Mouse (Mus musculus) thymus, postnatal 25 days (tissue): ENCODE results near the gene Glo1.
A peak's percentile ranks its signal among the peaks of the same experiment; 100 is the strongest.

ENCODE experiments used
- DNase-seq: peaks from one replicate; pipeline ENCODE4 v3.0.0; 2022

Gene Glo1

GRCm38 (mm10) chr17:30612075-30612859 lies 14.4 kb downstream of the Glo1 start:
- DNase-seq = peak; percentile 99

DNA sequence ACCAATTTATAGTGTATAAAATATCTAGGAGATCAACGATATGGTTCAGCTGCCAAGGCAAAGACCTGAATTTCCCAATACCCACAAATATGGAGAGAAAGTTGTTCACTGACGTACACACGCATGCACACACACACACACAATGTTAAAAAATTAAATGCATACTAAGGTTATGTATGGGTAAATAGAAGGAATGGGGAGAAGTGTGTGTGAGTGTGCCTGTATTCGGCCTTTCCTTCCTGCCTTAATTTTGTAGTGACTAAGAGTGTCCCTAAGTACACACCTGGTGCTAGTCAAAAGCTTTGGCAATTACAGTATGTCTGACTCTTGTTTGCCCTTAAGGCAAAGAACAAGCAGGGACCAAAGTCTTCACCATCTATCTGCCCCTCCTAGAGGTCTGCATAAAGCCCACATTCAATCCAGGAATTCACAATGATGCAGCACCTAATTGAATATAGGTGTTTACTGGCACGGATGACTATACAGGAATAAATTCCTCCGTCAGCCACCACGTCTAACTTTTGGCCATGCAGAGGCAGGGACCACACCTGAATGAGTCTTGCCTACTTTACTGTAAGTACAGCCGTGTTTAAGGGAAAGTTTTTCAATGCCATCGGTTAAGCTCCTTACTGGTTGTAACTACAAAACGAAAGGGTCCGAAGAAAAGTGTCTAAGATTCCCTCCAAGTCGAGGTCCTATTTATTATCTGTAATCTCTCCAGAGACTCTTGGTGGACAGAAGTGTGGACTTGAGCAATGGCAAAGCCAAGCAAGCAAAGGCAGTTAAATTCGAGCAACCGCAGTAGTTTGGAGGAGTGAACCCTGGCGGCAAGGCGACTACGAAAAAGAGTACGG lies 15.2 kb downstream of the Glo1 start:
- DNase-seq = peak; percentile 29

DNA sequence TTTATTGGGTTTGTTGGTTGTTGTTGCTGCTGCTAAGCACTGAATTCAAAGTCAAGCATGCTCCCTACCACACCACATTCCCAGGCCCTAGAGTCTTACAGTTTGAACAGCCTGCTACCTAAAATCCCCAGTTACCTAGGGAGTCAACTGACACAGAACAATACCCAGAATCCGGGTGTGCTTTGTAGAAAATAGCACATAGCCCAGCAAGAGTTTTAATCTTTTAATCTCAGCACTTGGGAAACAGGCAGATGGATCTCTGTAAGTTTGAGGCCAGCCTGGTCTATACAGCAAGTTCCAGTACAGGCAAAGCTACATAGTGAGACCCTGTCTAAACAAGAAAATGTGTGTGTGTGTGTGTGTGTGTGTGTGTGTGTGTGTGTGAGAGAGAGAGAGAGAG lies 15.9 kb downstream of the Glo1 start:
- DNase-seq = no peak

DNA sequence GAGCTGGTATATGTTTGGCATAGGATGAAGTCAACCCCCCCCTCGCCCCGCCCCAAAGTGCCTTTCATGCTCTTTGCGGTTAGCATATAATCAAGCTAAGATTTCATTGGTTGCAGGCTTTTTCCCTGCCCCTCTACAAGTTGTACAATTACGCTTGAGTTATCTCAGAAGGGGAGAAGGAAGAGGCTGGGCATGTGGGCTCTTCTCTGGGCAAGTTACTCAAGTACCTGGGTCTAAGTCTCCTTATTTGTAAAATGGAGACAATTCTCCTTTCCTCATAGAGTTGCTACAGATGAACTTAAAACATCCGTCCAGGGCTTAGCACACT lies 16.7 kb downstream of the Glo1 start:
- DNase-seq = no peak

GRCm38 (mm10) chr17:30609305-30609979 lies 17.2 kb downstream of the Glo1 start:
- no peak for DNase-seq

DNA sequence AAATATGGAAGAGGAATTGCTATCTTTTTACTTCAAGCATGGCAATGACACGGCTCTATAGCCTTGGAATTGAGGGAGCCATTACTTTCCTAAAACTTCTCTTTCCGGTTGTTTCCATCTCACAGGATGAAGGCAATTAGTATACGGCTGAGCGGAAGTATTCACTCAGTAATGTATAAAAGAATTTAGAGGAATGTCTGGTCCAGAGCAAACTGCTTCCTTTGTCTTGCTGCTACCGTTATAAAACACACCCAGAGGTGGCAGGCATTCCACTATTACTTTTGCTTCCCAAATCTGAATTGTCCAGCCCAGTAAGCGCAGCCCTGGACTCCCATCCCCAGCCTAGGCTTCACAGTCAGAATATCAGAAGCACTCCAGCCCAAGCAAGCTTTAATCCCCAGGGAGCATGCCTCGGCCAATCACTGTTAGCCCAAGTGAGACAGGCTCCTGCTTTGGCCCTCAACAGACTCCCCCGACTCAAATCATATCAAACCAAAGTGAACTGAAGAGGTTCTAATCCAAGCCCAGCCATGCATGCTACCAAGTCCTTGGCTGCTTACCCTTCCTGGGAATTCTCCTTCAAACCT lies 18.7 kb downstream of the Glo1 start:
- DNase-seq = no peak

- no peak for DNase-seq
Measured at GRCm38 (mm10) chr17:30607330-30607729, 19.3 kb downstream of the Glo1 start.

DNA sequence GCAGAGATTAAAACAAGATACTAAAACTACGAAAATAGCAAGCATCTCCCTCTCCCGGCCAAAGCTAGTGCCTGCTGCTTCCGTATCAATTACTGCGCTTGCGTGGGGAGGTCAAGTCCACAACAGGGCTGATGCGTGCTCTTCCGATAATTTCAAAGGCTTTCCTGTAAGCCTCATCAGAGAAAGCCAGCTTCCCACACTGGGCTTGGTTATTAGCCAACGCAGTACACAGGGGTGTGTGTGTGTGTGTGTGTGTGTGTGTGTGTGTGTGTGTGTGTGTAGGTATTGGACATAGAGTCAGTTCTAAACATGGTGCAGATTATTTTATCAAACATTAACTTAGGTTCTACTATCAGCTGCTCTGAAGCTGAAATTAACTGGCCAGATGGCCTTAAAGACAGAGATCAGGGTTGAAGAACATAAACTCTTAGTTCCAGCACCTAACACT lies 20.0 kb downstream of the Glo1 start:
- no peak for DNase-seq

- no peak for DNase-seq
Measured at GRCm38 (mm10) chr17:30606206-30606605, 20.5 kb downstream of the Glo1 start.

GRCm38 (mm10) chr17:30605001-30605400 lies 21.7 kb downstream of the Glo1 start:
- no peak for DNase-seq

- DNase-seq = no peak
Measured at GRCm38 (mm10) chr17:30604296-30604695, 22.4 kb downstream of the Glo1 start.

DNA sequence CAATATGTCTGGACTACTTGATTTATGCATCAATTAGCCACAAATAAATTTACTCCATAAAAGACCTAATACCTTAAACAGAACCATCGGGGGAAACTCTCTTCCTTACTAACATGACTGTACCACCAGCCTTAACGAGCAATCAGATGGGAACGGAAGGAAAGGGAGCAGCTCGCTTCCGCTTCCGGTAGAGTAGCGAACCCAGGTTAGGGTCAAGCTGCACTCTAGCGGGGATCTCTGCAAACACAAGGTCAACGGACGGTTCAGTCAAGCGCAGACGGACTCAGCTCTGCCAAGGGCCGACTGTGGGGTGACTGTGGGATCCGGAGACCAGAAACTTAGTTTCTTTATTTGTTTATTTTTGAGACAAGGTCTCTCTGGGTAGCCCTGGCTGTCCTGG lies 24.5 kb downstream of the Glo1 start:
- DNase-seq = no peak

- DNase-seq = no peak
Measured at GRCm38 (mm10) chr17:30598300-30598699, 28.4 kb downstream of the Glo1 start.

DNA sequence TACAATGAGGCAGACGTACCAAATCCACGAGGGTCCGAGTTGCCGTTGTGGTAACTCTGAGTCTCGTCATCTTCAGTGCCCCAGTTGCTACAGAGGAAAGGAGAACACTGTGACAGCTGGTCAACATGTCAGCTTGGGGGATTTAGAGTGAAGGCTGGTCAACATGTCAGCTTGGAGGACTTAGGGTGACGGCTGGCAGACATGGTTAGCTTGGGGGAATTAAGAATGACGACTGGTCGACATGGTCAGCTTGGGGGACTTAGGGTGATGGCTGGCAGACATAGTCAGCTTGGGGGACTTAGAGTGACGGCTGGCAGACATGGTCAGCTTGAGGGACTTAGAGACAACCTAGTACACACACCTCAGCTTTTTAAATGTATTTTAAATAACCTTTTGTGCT lies 28.9 kb downstream of the Glo1 start:
- DNase-seq = no peak

DNA sequence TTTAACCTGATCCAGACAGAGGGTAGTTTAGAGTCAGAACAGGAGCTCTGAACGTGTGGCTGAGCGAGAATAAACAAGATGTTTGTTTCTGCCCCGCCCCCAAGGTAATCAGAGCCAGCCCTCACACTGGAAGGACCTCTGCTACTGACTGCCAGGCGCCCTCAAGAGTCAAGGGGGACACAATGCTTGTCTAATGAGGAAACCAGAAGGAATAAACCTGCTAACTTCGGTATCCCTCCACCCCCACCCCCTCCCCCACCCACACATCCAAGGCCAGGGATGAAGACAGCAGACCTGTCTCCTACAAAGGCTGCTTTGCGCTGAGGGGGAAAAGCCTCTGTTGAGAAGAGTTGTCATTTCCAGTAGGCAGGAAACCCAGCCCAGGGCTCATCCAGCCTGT lies 31.8 kb downstream of the Glo1 start:
- DNase-seq = no peak

DNA sequence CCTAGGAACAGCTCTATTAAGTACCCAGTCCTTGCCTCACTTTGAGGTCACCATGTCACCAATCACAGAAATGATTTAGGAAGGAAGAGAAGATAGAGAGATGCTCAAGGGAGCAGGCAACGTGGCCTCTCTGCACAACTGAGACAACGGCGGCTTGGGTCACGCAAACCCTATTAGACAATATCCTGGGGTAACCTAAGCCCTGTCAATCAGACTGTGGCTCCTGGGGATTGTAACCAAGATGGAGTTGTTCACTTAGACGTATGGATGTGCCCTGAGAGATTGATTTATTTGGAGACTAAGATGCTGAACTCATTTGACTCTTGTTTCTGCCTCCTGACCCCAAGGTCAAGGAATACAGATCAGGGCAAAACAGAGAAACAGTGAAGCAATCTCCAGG lies 32.3 kb downstream of the Glo1 start:
- no peak for DNase-seq

- DNase-seq = peak; percentile 66
Measured at GRCm38 (mm10) chr17:30590417-30591198, 36.1 kb downstream of the Glo1 start.

DNA sequence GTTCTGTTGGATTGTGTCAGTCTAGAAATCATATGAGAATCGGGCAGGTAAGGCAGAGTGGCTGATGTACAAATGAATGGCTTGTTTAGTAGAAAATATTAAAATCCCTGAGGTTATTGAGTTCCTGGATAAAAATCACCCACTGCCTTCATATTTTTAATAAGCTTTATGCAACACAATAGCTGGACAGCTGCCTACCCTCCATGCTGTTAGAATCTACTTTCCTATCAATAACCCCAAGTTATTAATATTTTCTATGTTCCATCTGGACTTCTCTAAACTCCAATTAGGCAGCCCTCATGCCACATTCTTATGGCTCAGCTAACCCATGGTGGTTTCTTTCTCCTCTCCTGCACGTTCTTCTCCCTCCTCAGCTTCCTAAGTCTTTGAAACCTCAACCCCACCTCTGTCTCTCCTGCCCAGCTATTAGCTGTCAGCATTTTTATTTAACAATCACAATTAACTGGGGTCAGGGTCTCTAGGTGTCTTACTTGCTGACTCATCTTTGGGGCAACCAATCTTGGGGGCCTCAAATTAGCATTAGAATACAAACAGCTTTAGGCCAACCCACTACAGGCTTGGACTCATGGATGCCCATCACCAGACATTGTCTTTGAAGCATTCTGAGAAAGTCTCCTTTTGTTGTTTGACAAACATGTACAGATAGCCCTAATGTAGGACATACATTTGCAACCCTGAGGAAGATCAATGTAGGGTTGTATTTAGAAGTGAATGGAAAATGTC lies 43.2 kb downstream of the Glo1 start:
- no peak for DNase-seq

DNA sequence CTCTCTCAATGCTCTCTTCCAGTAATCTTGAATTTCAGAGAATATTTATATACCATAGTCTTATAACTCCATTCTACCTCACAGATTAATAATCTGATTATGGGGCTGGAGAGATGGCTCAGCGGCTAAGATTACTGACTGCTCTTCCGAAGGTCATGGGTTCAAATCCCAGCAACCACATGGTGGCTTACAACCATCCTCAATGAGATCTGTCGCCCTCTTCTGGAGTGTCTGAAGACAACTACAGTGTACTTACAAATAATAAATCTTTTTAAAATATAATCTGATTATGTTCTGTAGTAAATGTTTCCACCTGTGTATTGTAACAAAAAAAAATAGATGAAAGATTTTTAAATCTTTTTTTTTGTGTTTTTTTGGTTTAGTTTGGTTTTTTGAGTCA lies 44.4 kb downstream of the Glo1 start:
- DNase-seq = no peak

- DNase-seq = no peak
Measured at GRCm38 (mm10) chr17:30581201-30581600, 45.5 kb downstream of the Glo1 start.

DNA sequence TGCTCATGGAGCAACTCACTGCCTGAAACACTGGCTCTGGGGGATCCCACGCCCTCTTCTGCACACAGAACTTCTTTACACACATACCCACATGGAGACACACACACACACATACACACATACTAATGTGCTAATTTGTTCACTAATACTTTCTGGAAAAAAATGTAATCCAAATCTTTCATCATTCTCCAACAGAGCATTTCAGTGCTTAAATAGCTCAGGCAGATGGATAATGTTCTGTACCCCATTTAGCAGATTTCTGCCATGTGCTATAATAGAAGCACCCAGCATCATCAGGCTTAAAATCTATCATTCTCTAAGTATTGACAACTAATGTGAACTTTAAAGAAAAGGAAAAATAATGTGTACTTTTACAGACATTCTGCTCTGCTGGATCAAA lies 45.9 kb downstream of the Glo1 start:
- DNase-seq = no peak

GRCm38 (mm10) chr17:30576946-30577345 lies 49.7 kb downstream of the Glo1 start:
- no peak for DNase-seq
